Mouse (Mus musculus) olfactory bulb, adult 2 months (tissue): Measurements from ENCODE around the gene Mgrn1. TPM values are rescaled to one million over a fixed set of nuclear protein-coding genes. Genes with fewer than 3 reads are reported as not detected.
A peak's percentile ranks its signal among the peaks of the same experiment; 100 is the strongest.

Experiments used
- H3K27ac ChIP-seq: fragments of 200-500 bp; 2 replicates; pipeline ENCODE4 v1.5.1; 2012; ENCODE audit warnings: low read depth, low read length; ENCODE audit not compliant: insufficient read depth
- H3K4me1 ChIP-seq: fragments of 200-500 bp; 2 replicates; pipeline ENCODE4 v1.6.1; 2012; ENCODE audit warnings: low read length; ENCODE audit not compliant: control insufficient read depth, insufficient read depth
- H3K4me3 ChIP-seq: fragments of 200-500 bp; 2 replicates; pipeline ENCODE4 v1.5.1; 2012; ENCODE audit warnings: mild to moderate bottlenecking, low read depth, low read length, moderate library complexity; ENCODE audit not compliant: insufficient read depth
- CTCF ChIP-seq: fragments of 200-500 bp; IDR thresholded peaks from 2 replicates; pipeline ENCODE4 v1.5.1; 2012; ENCODE audit warnings: low read depth, mild to moderate bottlenecking, low read length, moderate library complexity; ENCODE audit not compliant: insufficient read depth
- POLR2A ChIP-seq: fragments of 200-500 bp; IDR thresholded peaks from 2 replicates; pipeline ENCODE4 v1.6.1; 2012; ENCODE audit warnings: mild to moderate bottlenecking, low read depth, low read length, moderate library complexity; ENCODE audit not compliant: insufficient read depth
- WGBS: fragments of 180-500 bp; shearing (Covaris S2); methylation state at CpG from one replicate; pipeline ENCODE4 v1.1.7; 2018; 5-methylcytosine and 5-hydroxymethylcytosine counted together
- polyA plus RNA-seq: library from polyadenylated mRNA; stranded (reverse); fragments of >200 nt; gene quantifications from 2 replicates; pipeline ENCODE4 v1.2.4, GENCODE M21; 2012; ENCODE audit warnings: low replicate concordance; ENCODE audit not compliant: missing spikeins, insufficient read depth, insufficient read length

Gene Mgrn1
- polyA plus RNA-seq, 1 experiment, result not detected

- WGBS, result 83% methylated on average over 2 of the region's 2 CpGs
- peaks cover 13% of the 10 kb centered on the region for H3K4me1 ChIP-seq
- no peak for TF ChIP-seq POLR2A
- TF ChIP-seq CTCF, result no peak
Measured at GRCm38 (mm10) chr16:4902390-4902789, 16.3 kb downstream of the Mgrn1 start.

GRCm38 (mm10) chr16:4903491-4904102 is 17.5 kb downstream of the Mgrn1 start:
- 89% methylated on average over 6 of the region's 6 CpGs for WGBS
- Histone ChIP-seq H3K4me1 (peaks cover 18% of the 10 kb centered on the region), H3K4me3 (no peak overlapping the region), H3K27ac (no peak overlapping the region)
- TF ChIP-seq POLR2A (no peak), CTCF (no peak)

More at GRCm38 (mm10) chr16:4902390-4902789, 16.3 kb downstream of the Mgrn1 start:
- H3K27ac ChIP-seq, result no peak overlapping the region
- H3K4me3 ChIP-seq, result no peak overlapping the region

GRCm38 (mm10) chr16:4904878-4905277 is 18.8 kb downstream of the Mgrn1 start:
- 89% methylated on average over 3 of the region's 3 CpGs for WGBS
- TF ChIP-seq POLR2A, result no peak
- no peak for TF ChIP-seq CTCF
- Histone ChIP-seq H3K4me1 (peaks cover 14% of the 10 kb centered on the region), H3K27ac (no peak overlapping the region), H3K4me3 (no peak overlapping the region)

GRCm38 (mm10) chr16:4905591-4905990 is 19.5 kb downstream of the Mgrn1 start:
- H3K4me1 ChIP-seq, result peaks cover 14% of the 10 kb centered on the region
- no peak overlapping the region for H3K4me3 ChIP-seq
- 76% methylated on average over 1 of the region's 1 CpGs for WGBS
- no peak overlapping the region for H3K27ac ChIP-seq
- TF ChIP-seq CTCF, result no peak
- TF ChIP-seq POLR2A, result no peak

GRCm38 (mm10) chr16:4906559-4906958 is 20.5 kb downstream of the Mgrn1 start:
- TF ChIP-seq POLR2A (no peak), CTCF (no peak)
- Histone ChIP-seq H3K27ac (0 out of 2 replicates have a peak overlapping the region, but pooled peaks have one; percentile 8), H3K4me3 (no peak overlapping the region), H3K4me1 (peaks cover 10% of the 10 kb centered on the region)

GRCm38 (mm10) chr16:4907386-4907785 is 21.3 kb downstream of the Mgrn1 start:
- Histone ChIP-seq H3K27ac (0 out of 2 replicates have a peak overlapping the region, but pooled peaks have one; percentile 17), H3K4me3 (no peak overlapping the region), H3K4me1 (peaks cover 14% of the 10 kb centered on the region)
- TF ChIP-seq CTCF, result no peak
- TF ChIP-seq POLR2A, result no peak
- WGBS, result 66% methylated on average over 2 of the region's 2 CpGs

- Histone ChIP-seq H3K4me1 (peaks cover 19% of the 10 kb centered on the region), H3K4me3 (no peak overlapping the region), H3K27ac (0 out of 2 replicates have a peak overlapping the region, but pooled peaks have one; percentile 33)
- no peak for TF ChIP-seq CTCF
- 42% methylated on average over 5 of the region's 5 CpGs for WGBS
Measured at GRCm38 (mm10) chr16:4907972-4908371, 21.9 kb downstream of the Mgrn1 start.

- 100% methylated on average over 2 of the region's 2 CpGs for WGBS
- H3K27ac ChIP-seq, result no peak overlapping the region
Measured at GRCm38 (mm10) chr16:4909745-4910144, 23.7 kb downstream of the Mgrn1 start.

GRCm38 (mm10) chr16:4910758-4911157 is 24.7 kb downstream of the Mgrn1 start:
- 95% methylated on average over 8 of the region's 8 CpGs for WGBS
- Histone ChIP-seq H3K27ac (no peak overlapping the region), H3K4me3 (no peak overlapping the region), H3K4me1 (peaks cover 24% of the 10 kb centered on the region)
- TF ChIP-seq CTCF, result no peak
- TF ChIP-seq POLR2A, result no peak

More at GRCm38 (mm10) chr16:4909745-4910144, 23.7 kb downstream of the Mgrn1 start:
- Histone ChIP-seq H3K4me3 (no peak overlapping the region), H3K4me1 (peaks cover 26% of the 10 kb centered on the region)
- TF ChIP-seq CTCF (no peak), POLR2A (no peak)
